Mouse (Mus musculus) T-helper 2 cell (primary cell): ENCODE measurements around the gene Olfr434.
"Not testable (repeated sequence)": the region's sequence is repeated elsewhere in the genome, so short reads cannot be mapped to it uniquely, and the experiment has no call there.

ENCODE experiments used
- in situ Hi-C: fragments of 300-600 bp; cut with MboI, MseI; formaldehyde crosslinking; loops from one replicate; pipeline ENCODE4 v1.15.1; 2025; ENCODE audit warnings: high pct_unique_total_duplicates

Olfr434 gene

GRCm38 (mm10) chr6:43212873-43213272 is at the start of gene Olfr434:
Gene Olfr434 (plus strand): TSS chr6:43213021.
- in situ Hi-C loops, result not testable (repeated sequence)

- in situ Hi-C loops, result no loop called here
Observed at GRCm38 (mm10) chr6:43167246-43167645, 45.6 kb upstream of the Olfr434 start.

- in situ Hi-C loops, result no loop called here
Observed at GRCm38 (mm10) chr6:43171840-43172239, 41.0 kb upstream of the Olfr434 start, which contains the start of gene Olfr13. Gene Olfr13 (plus strand): TSS chr6:43172140.

- in situ Hi-C loops, result no loop called here
Observed at GRCm38 (mm10) chr6:43178129-43178528, 34.7 kb upstream of the Olfr434 start.

GRCm38 (mm10) chr6:43178584-43179501 is 34.0 kb upstream of the Olfr434 start:
- in situ Hi-C loops, result no loop called here

- in situ Hi-C loops, result no loop called here
Observed at GRCm38 (mm10) chr6:43190986-43191385, 21.8 kb upstream of the Olfr434 start.

GRCm38 (mm10) chr6:43196781-43197180 is 16.0 kb upstream of the Olfr434 start, which contains the start of gene Olfr435:
Gene Olfr435 (plus strand): TSS chr6:43197146.
- in situ Hi-C loops, result no loop called here

- in situ Hi-C loops, result no loop called here
Observed at GRCm38 (mm10) chr6:43198094-43198493, 14.7 kb upstream of the Olfr434 start.

- in situ Hi-C loops, result no loop called here
Observed at GRCm38 (mm10) chr6:43202786-43203185, 10.0 kb upstream of the Olfr434 start.

- in situ Hi-C loops, result no loop called here
Observed at GRCm38 (mm10) chr6:43205355-43205754, 7.5 kb upstream of the Olfr434 start.

- in situ Hi-C loops, result not testable (repeated sequence)
Observed at GRCm38 (mm10) chr6:43231255-43231654, 18.4 kb downstream of the Olfr434 start, which contains the start of gene Olfr47. Gene Olfr47 (plus strand): TSS chr6:43231529.

GRCm38 (mm10) chr6:43242061-43242460 is 29.2 kb downstream of the Olfr434 start:
- in situ Hi-C loops, result loop anchor here (5.0 kb wide), 1 partner anchor 35 kb away; no protein-coding TSS in a partner anchor

GRCm38 (mm10) chr6:43247396-43247795 is 34.6 kb downstream of the Olfr434 start:
- in situ Hi-C loops, result no loop called here

GRCm38 (mm10) chr6:43252994-43253393 is 40.2 kb downstream of the Olfr434 start:
- in situ Hi-C loops, result no loop called here

GRCm38 (mm10) chr6:43254193-43254926 is 41.5 kb downstream of the Olfr434 start:
- in situ Hi-C loops, result no loop called here

- in situ Hi-C loops, result no loop called here
Observed at GRCm38 (mm10) chr6:43260756-43261155, 47.9 kb downstream of the Olfr434 start.

- in situ Hi-C loops, result no loop called here
Observed at GRCm38 (mm10) chr6:43265363-43266041, 52.7 kb downstream of the Olfr434 start, which contains the start of gene Arhgef5. Gene Arhgef5 (plus strand): TSS chr6:43265582.

GRCm38 (mm10) chr6:43266356-43266755 is 53.5 kb downstream of the Olfr434 start:
- in situ Hi-C loops, result no loop called here
